Comparison of ENCODE assay signal across 8 mouse cellular contexts in genomic region chr6:3498162-3498848, GRCm38 (mm10). TPM values are rescaled to one million over a fixed set of nuclear protein-coding genes. Genes with fewer than 3 reads are reported as not detected.
DNase-seq lines count a peak whose midpoint lies in the region; ATAC-seq and TF ChIP-seq lines count a peak whose summit lies in the region.

Hepacam2 (minus strand) TSS chr6:3498298.
Vps50 (plus strand) TSS chr6:3498382.

- under 1% methylated on average over 28 of the region's 28 CpGs for WGBS in forebrain, embryonic 11.5 days
- 1% methylated on average over 28 of the region's 28 CpGs for WGBS in heart, embryonic 16.5 days
- under 1% methylated on average over 28 of the region's 28 CpGs for WGBS in liver, embryonic 15.5 days (ENCODE audit: insufficient replicate concordance)
- WGBS in neural tube, embryonic 12.5 days = 2% methylated on average over 28 of the region's 28 CpGs

- no peak for TF ChIP-seq EP300 in CH12.LX (IDR thresholded peaks at IDR 0.05; ENCODE audit: low read length)

- peak; percentile 76 for TF ChIP-seq POLR2A in CH12.LX (IDR thresholded peaks at IDR 0.05; ENCODE audit: low read depth, low read length)

- TF ChIP-seq RAD21 in CH12.LX (IDR thresholded peaks at IDR 0.05; ENCODE audit: low read depth, low read length) = no peak

- dilution Hi-C loops in CH12.LX (cut with MboI; ENCODE audit: extremely low pct_ligation_motif_present, extremely low pct_unique_long_range_greater_than_20kb, low sequenced_read_pairs) = no loop called here

- H3K36me3 ChIP-seq in CH12.LX (replicated peaks in 1 of 2; ENCODE audit: control insufficient read depth in 1 of 2, insufficient read depth in 1 of 2, low read length in 1 of 2) = no peaks in the 10 kb centered on the region
- no peaks in the 10 kb centered on the region for H3K36me3 ChIP-seq in forebrain, embryonic 11.5 days (ENCODE audit: control insufficient read depth, insufficient read depth, low read length)
- H3K36me3 ChIP-seq in heart, embryonic 16.5 days (ENCODE audit: control insufficient read depth, insufficient read depth) = no peaks in the 10 kb centered on the region
- no peaks in the 10 kb centered on the region for H3K36me3 ChIP-seq in liver, embryonic 15.5 days (replicated peaks)
- H3K36me3 ChIP-seq in neural tube, embryonic 12.5 days = no peaks in the 10 kb centered on the region

- peak within 1 kb of the TSS; percentile 81 for H3K4me2 ChIP-seq in CH12.LX (ENCODE audit: insufficient read depth, low read depth, poor library complexity, severe bottlenecking)
- peak within 1 kb of the TSS; percentile 88 for H3K4me2 ChIP-seq in forebrain, embryonic 11.5 days (ENCODE audit: low read depth, low read length, severe bottlenecking)
- peak within 1 kb of the TSS; percentile 82 for H3K4me2 ChIP-seq in heart, embryonic 16.5 days (ENCODE audit: low read depth, low read length)
- peak within 1 kb of the TSS; percentile 74 for H3K4me2 ChIP-seq in liver, embryonic 15.5 days
- H3K4me2 ChIP-seq in neural tube, embryonic 12.5 days (replicated peaks) = peak within 1 kb of the TSS; percentile 94

- H3K79me2 ChIP-seq in CH12.LX (replicated peaks; ENCODE audit: control insufficient read depth, extremely low read depth, insufficient read depth, poor library complexity, severe bottlenecking) = peaks cover 14% of the 10 kb centered on the region

- no peak for TF ChIP-seq CTCF in CH12.LX (conservative IDR thresholded peaks at IDR 0.05 in 1 of 2, IDR thresholded peaks at IDR 0.05 in 1 of 2; ENCODE audit: low read depth in 2 of 2, low read length in 2 of 2)

- in situ Hi-C loops in CH12.LX (cut with MboI; ENCODE audit: low pct_ligation_motif_present, low pct_unique_long_range_greater_than_20kb, low sequenced_read_pairs) = no loop called here

- peak; percentile 99 for ATAC-seq in forebrain, embryonic 11.5 days (replicated peaks; ENCODE audit: low FRiP score)
- ATAC-seq in heart, embryonic 16.5 days (replicated peaks; ENCODE audit: extremely low read depth, insufficient read depth, low FRiP score) = peak; percentile 98
- ATAC-seq in liver, embryonic 15.5 days (ENCODE audit: insufficient read depth) = peak; percentile 95
- ATAC-seq in neural tube, embryonic 12.5 days (ENCODE audit: low FRiP score, low read depth) = peak; percentile 98

- no peaks in the 10 kb centered on the region for H3K9me3 ChIP-seq in CH12.LX (replicated peaks; ENCODE audit: low read length)
- no peaks in the 10 kb centered on the region for H3K9me3 ChIP-seq in forebrain, embryonic 11.5 days (ENCODE audit: control insufficient read depth, low read length)
- no peaks in the 10 kb centered on the region for H3K9me3 ChIP-seq in heart, embryonic 16.5 days (replicated peaks; ENCODE audit: control insufficient read depth, low read length)
- H3K9me3 ChIP-seq in liver, embryonic 15.5 days (replicated peaks) = no peaks in the 10 kb centered on the region
- H3K9me3 ChIP-seq in neural tube, embryonic 12.5 days = no peaks in the 10 kb centered on the region

- peak within 1 kb of the TSS; percentile 63 to 86 (median 74) for H3K4me3 ChIP-seq in CH12.LX (replicated peaks in 1 of 3; ENCODE audit: low read depth in 2 of 3, low read length in 2 of 3, poor library complexity in 1 of 3)
- H3K4me3 ChIP-seq in forebrain, embryonic 11.5 days (ENCODE audit: low read depth, low read length) = peak within 1 kb of the TSS; percentile 76
- H3K4me3 ChIP-seq in heart, embryonic 16.5 days (ENCODE audit: low read length) = peak within 1 kb of the TSS; percentile 74
- H3K4me3 ChIP-seq in liver, embryonic 15.5 days (replicated peaks) = peak within 1 kb of the TSS; percentile 73
- peak within 1 kb of the TSS; percentile 62 for H3K4me3 ChIP-seq in neural tube, embryonic 12.5 days

- no peak within 1 kb of the TSS for H3K27ac ChIP-seq in CH12.LX (ENCODE audit: insufficient read depth, low read depth)
- no peak within 1 kb of the TSS for H3K27ac ChIP-seq in forebrain, embryonic 11.5 days (ENCODE audit: low read depth, low read length)
- H3K27ac ChIP-seq in heart, embryonic 16.5 days (ENCODE audit: low read length) = no peak within 1 kb of the TSS
- no peak within 1 kb of the TSS for H3K27ac ChIP-seq in liver, embryonic 15.5 days (replicated peaks)
- no peak within 1 kb of the TSS for H3K27ac ChIP-seq in neural tube, embryonic 12.5 days

- peaks cover 0 to 20% of the 10 kb centered on the region in 2 experiments; a peak in 3 of 4 replicates for H3K4me1 ChIP-seq in CH12.LX (ENCODE audit: control insufficient read depth in 1 of 2, insufficient read depth in 2 of 2)
- no peaks in the 10 kb centered on the region for H3K4me1 ChIP-seq in forebrain, embryonic 11.5 days (replicated peaks; ENCODE audit: control insufficient read depth, insufficient read depth, low read length)
- peaks cover 2% of the 10 kb centered on the region; the same call in 1 of the 2 replicates for H3K4me1 ChIP-seq in heart, embryonic 16.5 days (ENCODE audit: control insufficient read depth, insufficient read depth, low read length)
- H3K4me1 ChIP-seq in liver, embryonic 15.5 days (replicated peaks) = peaks cover 12% of the 10 kb centered on the region
- H3K4me1 ChIP-seq in neural tube, embryonic 12.5 days = peaks cover 6% of the 10 kb centered on the region; the same call in 1 of the 2 replicates

- DNase-seq in CH12.LX (ENCODE audit: extremely low read depth) = peak; percentile 89
- DNase-seq in c-Kit-positive CD71-positive TER-119-negative erythroid progenitor cells, embryonic 14.5 days (ENCODE audit: low read depth) = peak; percentile 83
- peak; percentile 86 for DNase-seq in forebrain, embryonic 11.5 days (ENCODE audit: low spot score)
- peak; percentile 94 to 96 for DNase-seq in kidney, postnatal 36 days
- DNase-seq in telencephalon, adult 2 months (ENCODE audit: low read depth, low spot score) = peak; percentile 94

- peak within 1 kb of the TSS; percentile 62 for H3K9ac ChIP-seq in CH12.LX (ENCODE audit: insufficient read depth, low read depth)
- peak within 1 kb of the TSS; percentile 70 for H3K9ac ChIP-seq in forebrain, embryonic 11.5 days (ENCODE audit: low read length)
- H3K9ac ChIP-seq in heart, embryonic 16.5 days (ENCODE audit: low read length) = peak within 1 kb of the TSS; percentile 73
- H3K9ac ChIP-seq in liver, embryonic 15.5 days = peak within 1 kb of the TSS; percentile 57
- H3K9ac ChIP-seq in neural tube, embryonic 12.5 days = peak within 1 kb of the TSS; percentile 68

- no peaks in the 10 kb centered on the region for H3K27me3 ChIP-seq in CH12.LX (replicated peaks)
- no peaks in the 10 kb centered on the region for H3K27me3 ChIP-seq in forebrain, embryonic 11.5 days (ENCODE audit: control insufficient read depth, insufficient read depth, low read length)
- 0 out of 2 replicates have a peak, but pooled peaks cover 3% of the 10 kb centered on the region for H3K27me3 ChIP-seq in heart, embryonic 16.5 days (ENCODE audit: control insufficient read depth, insufficient read depth, low read length)
- no peaks in the 10 kb centered on the region; the same call in 1 of the 2 replicates for H3K27me3 ChIP-seq in liver, embryonic 15.5 days
- no peaks in the 10 kb centered on the region for H3K27me3 ChIP-seq in neural tube, embryonic 12.5 days (replicated peaks)

TF ChIP-seq in CH12.LX, 34 proteins besides CTCF, POLR2A, EP300 and RAD21 (continues in another document):
- TF ChIP-seq CHD1 (IDR thresholded peaks at IDR 0.05; ENCODE audit: low read depth, low read length) (no peak), CHD2 (IDR thresholded peaks at IDR 0.05; ENCODE audit: low read length) (no peak), RCOR1 (conservative IDR thresholded peaks at IDR 0.05; ENCODE audit: low read depth, low read length) (no peak), MAZ (IDR thresholded peaks at IDR 0.05; ENCODE audit: low read depth, low read length) (no peak), MAX (IDR thresholded peaks at IDR 0.05; ENCODE audit: low read length) (peak; percentile 94), MAFK (IDR thresholded peaks at IDR 0.05; ENCODE audit: insufficient replicate concordance, low read length) (no peak), MEF2A (IDR thresholded peaks at IDR 0.05; ENCODE audit: borderline replicate concordance, low read depth, low read length) (no peak), USF1 (IDR thresholded peaks at IDR 0.05; ENCODE audit: low read depth, low read length) (peak; percentile 99), KAT2A (IDR thresholded peaks at IDR 0.05; ENCODE audit: insufficient replicate concordance, low read length) (peak; percentile 97), IRF4 (IDR thresholded peaks at IDR 0.05; ENCODE audit: low read depth, low read length) (0 out of 2 replicates have a peak, but pooled peaks have one; percentile 47), ELF1 (IDR thresholded peaks at IDR 0.05; ENCODE audit: low read depth, low read length) (peak; percentile 82), ZNF384 (IDR thresholded peaks at IDR 0.05; ENCODE audit: low read depth, low read length) (no peak), USF2 (conservative IDR thresholded peaks at IDR 0.05; ENCODE audit: low read depth, low read length) (peak; percentile 97), UBTF (IDR thresholded peaks at IDR 0.05; ENCODE audit: low read depth, low read length) (no peak), POLR2AphosphoS2 (IDR thresholded peaks at IDR 0.05; ENCODE audit: low read depth, low read length) (no peak), MYC (IDR thresholded peaks at IDR 0.05; ENCODE audit: low read depth, low read length) (peak; percentile 89; the same call in 1 of the 2 replicates), HCFC1 (IDR thresholded peaks at IDR 0.05; ENCODE audit: low read depth, low read length) (peak; percentile 99), TBP (conservative IDR thresholded peaks at IDR 0.05; ENCODE audit: low read depth, low read length) (peak; percentile 79)

RNA-seq across cellular contexts. Expression of gene Hepacam2, which starts in this region (rescaled TPM):
- total RNA-seq in CH12.LX (2012; rRNA removed) (12.8 and 13.3 TPM in 2 replicates), CH12.LX (2014; rRNA removed) (50.7 TPM in 2 replicates)
- polyA plus RNA-seq in CH12.LX (2012; ENCODE audit: insufficient read length, low read depth) = 28.7 and 37.4 TPM in 2 replicates
- polyA plus RNA-seq in forebrain, embryonic 11.5 days (2014; fragmentation: Nextera tagmentation; extraction: Ambion mirVana) = 1.2 and 1.3 TPM in 2 replicates
- 0.07 and 0.30 TPM in 2 replicates for polyA plus RNA-seq in heart, embryonic 16.5 days (2015; fragmentation: Nextera tagmentation; extraction: Ambion mirVana)
- not detected in 2 replicates for polyA plus RNA-seq in liver, embryonic 15.5 days (2015; fragmentation: Nextera tagmentation; extraction: Ambion mirVana)
- 1.0 and 1.9 TPM in 2 replicates for polyA plus RNA-seq in neural tube, embryonic 12.5 days (2016; fragmentation: Nextera tagmentation; extraction: Ambion mirVana)

RNA-seq across cellular contexts. Expression of gene Vps50, which starts in this region (rescaled TPM):
- total RNA-seq in CH12.LX (2012; rRNA removed) = 17.0 and 22.3 TPM in 2 replicates
- total RNA-seq in CH12.LX (2014; rRNA removed) = 39.1 and 45.3 TPM in 2 replicates
- 19.5 and 19.6 TPM in 2 replicates for polyA plus RNA-seq in CH12.LX (2012; ENCODE audit: insufficient read length, low read depth)
- 37.5 and 50.2 TPM in 2 replicates for polyA plus RNA-seq in forebrain, embryonic 11.5 days (2014; fragmentation: Nextera tagmentation; extraction: Ambion mirVana)
- polyA plus RNA-seq in heart, embryonic 16.5 days (2015; fragmentation: Nextera tagmentation; extraction: Ambion mirVana) = 18.5 and 19.1 TPM in 2 replicates
- polyA plus RNA-seq in liver, embryonic 15.5 days (2015; fragmentation: Nextera tagmentation; extraction: Ambion mirVana) = 9.0 and 9.4 TPM in 2 replicates
- polyA plus RNA-seq in neural tube, embryonic 12.5 days (2016; fragmentation: Nextera tagmentation; extraction: Ambion mirVana) = 41.2 and 44.5 TPM in 2 replicates

Comparison
In these comparisons a context has a peak if more than half of its experiments do, and no peak if none do; other contexts are left out.
1. RNA of gene Hepacam2 (polyA plus RNA-seq): 28.7 to 37.4 TPM in CH12.LX; 1.0 to 1.9 TPM in neural tube, embryonic 12.5 days, 1.2 to 1.3 TPM in forebrain, embryonic 11.5 days, 0.07 to 0.30 TPM in heart, embryonic 16.5 days and not detected in liver, embryonic 15.5 days; every median in the first group is over 10 times any median in the second.
2. Peak in every context shown above with its lines, with median percentiles within 50 percentile points of each other: DNase-seq, H3K4me2 ChIP-seq, H3K4me3 ChIP-seq, H3K9ac ChIP-seq and ATAC-seq.